Mouse (Mus musculus) pancreas, adult 10 weeks (tissue): ENCODE results near the gene Paqr7. TPM values are rescaled to one million over a fixed set of nuclear protein-coding genes. Genes with fewer than 3 reads are reported as not detected.

Experiments
- polyA plus RNA-seq: library from polyadenylated mRNA; stranded (reverse); fragments of 350-450 nt; fragmentation: Illumina TruSeq; extraction: RNeasy Lipid Tissue Mini Kit (QIAGEN cat#74804); gene quantifications from one replicate; pipeline ENCODE4 v1.2.3, GENCODE M21; 2015; ENCODE audit warnings: low read depth, low replicate concordance; ENCODE audit not compliant: insufficient read depth

Paqr7 gene
- 1.4 TPM for polyA plus RNA-seq

GRCm38 (mm10) chr4:134496595-134497210 lies at the start of gene Paqr7:
TSS of gene Paqr7 (plus strand) at chr4:134496697.

GRCm38 (mm10) chr4:134468215-134468575 lies 28.3 kb upstream of the Paqr7 start, which contains the start of gene Stmn1:
TSS of gene Stmn1 (plus strand) at chr4:134468320.

GRCm38 (mm10) chr4:134510845-134511411 lies 14.4 kb downstream of the Paqr7 start, which contains the start of gene Aunip:
TSS of gene Aunip (plus strand) at chr4:134510999.

GRCm38 (mm10) chr4:134534932-134535786 lies 38.7 kb downstream of the Paqr7 start, which contains the start of gene Mtfr1l:
TSS of gene Mtfr1l (minus strand) at chr4:134535387.

GRCm38 (mm10) chr4:134551494-134552316 lies 55.2 kb downstream of the Paqr7 start, which contains the start of gene Selenon:
TSS of gene Selenon (minus strand) at chr4:134552166.

Other genes with a start within 250 kb of the Paqr7 start
- not detected for gene Gm30191, start 249.8 kb upstream of the Paqr7 start, polyA plus RNA-seq
- gene Grrp1, start 242.6 kb upstream of the Paqr7 start, polyA plus RNA-seq = 6.8 TPM
- gene Pdik1l, start 208.8 kb upstream of the Paqr7 start, polyA plus RNA-seq = 1.6 TPM
- not detected for gene Trim63, start 181.6 kb upstream of the Paqr7 start, polyA plus RNA-seq
- 1.2 TPM for gene Slc30a2, start 153.5 kb upstream of the Paqr7 start, polyA plus RNA-seq
- gene Extl1, start 112.8 kb upstream of the Paqr7 start, polyA plus RNA-seq = 4.4 TPM
- gene Pafah2, start 100.4 kb upstream of the Paqr7 start, polyA plus RNA-seq = 4.3 TPM
- 9.7 TPM for gene Stmn1, start 28.4 kb upstream of the Paqr7 start, polyA plus RNA-seq
- gene Aunip, start 14.3 kb downstream of the Paqr7 start, polyA plus RNA-seq = not detected
- 12.1 TPM for gene Mtfr1l, start 38.7 kb downstream of the Paqr7 start, polyA plus RNA-seq
- 7.8 TPM for gene Selenon, start 55.5 kb downstream of the Paqr7 start, polyA plus RNA-seq
- gene Man1c1, start 207.6 kb downstream of the Paqr7 start, polyA plus RNA-seq = 3.3 TPM